Mouse (Mus musculus) left cerebral cortex, adult 18-20 months (tissue): ENCODE results near the gene Klhl30. TPM values are rescaled to one million over a fixed set of nuclear protein-coding genes. Genes with fewer than 3 reads are reported as not detected.

Experiments
- DNase-seq, 2 experiments: peaks; one replicate each; pipeline ENCODE4 v3.0.0; 2021 to 2022; ENCODE audit warnings: low spot score in 2 of 2, mixed read lengths in 1 of 2
- total RNA-seq, 2 experiments: library from RNA; stranded (reverse); gene quantifications; 2 replicates each; pipeline ENCODE4 v1.2.3; 2021

Gene Klhl30
- total RNA-seq, 2 experiments from 2014 or later: 0.26 to 0.30 TPM

- no peak for DNase-seq
Measured at GRCm38 (mm10) chr1:91364822-91365644, 14.2 kb downstream of the Klhl30 start.

GRCm38 (mm10) chr1:91365816-91366214 is 15.0 kb downstream of the Klhl30 start:
- DNase-seq: no peak

GRCm38 (mm10) chr1:91366215-91367108 is 15.6 kb downstream of the Klhl30 start, which contains the start of gene Erfe:
TSS of gene Erfe (plus strand) at chr1:91366430.
- peak; percentile 37 to 47 for DNase-seq

- no peak for DNase-seq
Measured at GRCm38 (mm10) chr1:91367295-91367694, 16.5 kb downstream of the Klhl30 start.

- DNase-seq: no peak
Measured at GRCm38 (mm10) chr1:91369408-91369807, 18.6 kb downstream of the Klhl30 start.

GRCm38 (mm10) chr1:91370055-91370454 is 19.2 kb downstream of the Klhl30 start:
- DNase-seq: no peak

GRCm38 (mm10) chr1:91373414-91373835 is 22.6 kb downstream of the Klhl30 start:
- no peak for DNase-seq

GRCm38 (mm10) chr1:91380453-91381090 is 29.8 kb downstream of the Klhl30 start:
- DNase-seq: peak; percentile 80 to 85

GRCm38 (mm10) chr1:91381091-91381471 is 30.3 kb downstream of the Klhl30 start:
- DNase-seq: no peak

- no peak for DNase-seq
Measured at GRCm38 (mm10) chr1:91390369-91390768, 39.6 kb downstream of the Klhl30 start.

GRCm38 (mm10) chr1:91397927-91398259 is 47.1 kb downstream of the Klhl30 start:
- DNase-seq: no peak

GRCm38 (mm10) chr1:91398260-91399062 is 47.6 kb downstream of the Klhl30 start, which contains the start of gene Ilkap:
TSS of gene Ilkap (minus strand) at chr1:91398815.
- peak; percentile 68 to 78 for DNase-seq

- DNase-seq: no peak
Measured at GRCm38 (mm10) chr1:91404976-91405375, 54.2 kb downstream of the Klhl30 start.

GRCm38 (mm10) chr1:91405406-91406169 is 54.8 kb downstream of the Klhl30 start:
- DNase-seq: no peak

GRCm38 (mm10) chr1:91407819-91408218 is 57.0 kb downstream of the Klhl30 start:
- no peak for DNase-seq

GRCm38 (mm10) chr1:91411631-91412285 is 60.9 kb downstream of the Klhl30 start:
- no peak for DNase-seq
